Mouse (Mus musculus) testis, adult 2 months (tissue): Measurements from ENCODE around the gene Cdk4.

ENCODE experiments used
- CTCF ChIP-seq: fragments of 200-500 bp; IDR thresholded peaks from 2 replicates; pipeline ENCODE4 v1.5.1; 2012; ENCODE audit warnings: low read depth, mild to moderate bottlenecking, inconsistent platforms, low read length, moderate library complexity; ENCODE audit not compliant: control insufficient read depth, insufficient read depth, insufficient replicate concordance
- POLR2A ChIP-seq: fragments of 200-500 bp; IDR thresholded peaks from 2 replicates; pipeline ENCODE4 v1.6.1; 2012; ENCODE audit warnings: low read depth, mild to moderate bottlenecking, inconsistent platforms, low read length, moderate library complexity; ENCODE audit not compliant: control insufficient read depth

DNA sequence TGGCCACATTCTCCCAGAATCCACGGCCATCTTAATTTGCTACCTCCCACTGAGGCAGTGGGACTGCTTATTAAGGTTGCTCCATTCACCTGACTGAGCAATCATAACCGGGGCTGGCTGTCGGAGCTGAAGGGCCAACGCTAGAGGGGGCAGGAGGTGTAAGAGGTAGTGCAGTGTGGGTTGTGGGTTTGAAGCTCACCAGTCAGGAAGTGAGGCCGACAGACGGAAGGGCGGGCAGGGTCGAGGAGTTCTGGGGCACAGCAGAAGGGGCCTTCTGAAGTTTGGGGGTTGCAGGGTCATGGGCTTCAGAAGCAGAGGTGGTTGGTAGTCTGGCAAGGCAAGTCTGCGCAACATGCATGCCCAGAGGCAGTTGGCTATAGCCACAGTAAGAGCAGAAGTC, 11.7 kb downstream of the Cdk4 start, which contains the start of gene Agap2:
- TF ChIP-seq CTCF: no peak
- TF ChIP-seq POLR2A: no peak
